In genomic region chr7:101939758-101940157, GRCm38 (mm10) we compare ENCODE assay signal across 23 mouse cellular contexts. TPM values are rescaled to one million over a fixed set of nuclear protein-coding genes. Genes with fewer than 3 reads are reported as not detected.
DNase-seq lines count a peak whose midpoint lies in the region; ATAC-seq and TF ChIP-seq lines count a peak whose summit lies in the region.
"Had no signal": no experiment of that assay in that cellular context is flagged by ENCODE, and none has a peak within 500 bp of the region (broad histone marks: within the 10 kb centered on the region; RNA-seq: fewer than 3 reads in every experiment).

No protein-coding gene starts in this region.

- H3K36me3 ChIP-seq in kidney, embryonic 14.5 days (ENCODE audit: control insufficient read depth, insufficient read depth, low read length) = 0 out of 2 replicates have a peak, but pooled peaks cover 4% of the 10 kb centered on the region
- no peaks in the 10 kb centered on the region; the same call in 1 of the 2 replicates for H3K36me3 ChIP-seq in small intestine, adult 2 months (ENCODE audit: control insufficient read depth, insufficient read depth, low read length)
- H3K36me3 ChIP-seq: hindbrain, embryonic 12.5 days had no signal

- no peak overlapping the region for H3K9ac ChIP-seq in kidney, embryonic 14.5 days (ENCODE audit: low read depth, low read length)
- H3K9ac ChIP-seq: embryonic facial prominence, embryonic 12.5 days; forebrain, embryonic 12.5 days; heart, embryonic 12.5 days; hindbrain, embryonic 12.5 days had no signal

- TF ChIP-seq POLR2A in small intestine, adult 2 months (IDR thresholded peaks at IDR 0.05; ENCODE audit: low read depth, low read length) = no peak

- WGBS in kidney, embryonic 14.5 days = 92% methylated on average over 4 of the region's 4 CpGs
- 43% methylated on average over 4 of the region's 4 CpGs for WGBS in small intestine, adult 2 months

- H3K4me3 ChIP-seq in kidney, embryonic 14.5 days (ENCODE audit: low read length) = no peak overlapping the region
- H3K4me3 ChIP-seq in small intestine, adult 2 months (ENCODE audit: low read depth, low read length) = no peak overlapping the region
- H3K4me3 ChIP-seq: embryonic facial prominence, embryonic 12.5 days; forebrain, embryonic 12.5 days; gastrocnemius, adult 2 months; heart, embryonic 12.5 days; hindbrain, embryonic 12.5 days had no signal

- H3K27me3 ChIP-seq in kidney, embryonic 14.5 days (ENCODE audit: control insufficient read depth, insufficient read depth, low read length) = no peaks in the 10 kb centered on the region
- H3K27me3 ChIP-seq in small intestine, adult 2 months (ENCODE audit: control insufficient read depth, insufficient read depth, low read length) = no peaks in the 10 kb centered on the region
- H3K27me3 ChIP-seq: embryonic facial prominence, embryonic 12.5 days; forebrain, embryonic 12.5 days; heart, embryonic 12.5 days; hindbrain, embryonic 12.5 days had no signal

- peaks cover 7% of the 10 kb centered on the region; the same call in 1 of the 2 replicates for H3K4me1 ChIP-seq in kidney, embryonic 14.5 days (ENCODE audit: control insufficient read depth, insufficient read depth, low read length)
- H3K4me1 ChIP-seq in small intestine, adult 2 months (ENCODE audit: control insufficient read depth, insufficient read depth, insufficient read length, low read length) = peaks cover 5% of the 10 kb centered on the region; the same call in 1 of the 2 replicates

- H3K9me3 ChIP-seq in kidney, embryonic 14.5 days (ENCODE audit: control insufficient read depth, low read length) = no peaks in the 10 kb centered on the region
- H3K9me3 ChIP-seq: embryonic facial prominence, embryonic 12.5 days; forebrain, embryonic 12.5 days; heart, embryonic 12.5 days; hindbrain, embryonic 12.5 days had no signal

- no peak for ATAC-seq in kidney, embryonic 14.5 days (ENCODE audit: low FRiP score, low TSS enrichment)
- ATAC-seq in erythroid progenitor cell, adult 5-6 weeks (replicated peaks; ENCODE audit: low FRiP score, poor library complexity, severe bottlenecking) = no peak
- ATAC-seq: forebrain, embryonic 16.5 days had no signal

- H3K4me2 ChIP-seq in kidney, embryonic 14.5 days (replicated peaks; ENCODE audit: low read depth, low read length) = no peak overlapping the region
- H3K4me2 ChIP-seq: embryonic facial prominence, embryonic 12.5 days; forebrain, embryonic 12.5 days; heart, embryonic 12.5 days; hindbrain, embryonic 12.5 days had no signal

- no peak for TF ChIP-seq CTCF in small intestine, adult 2 months (IDR thresholded peaks at IDR 0.05; ENCODE audit: extremely low read depth, insufficient read length, insufficient replicate concordance, low read depth, low read length)

- H3K27ac ChIP-seq in kidney, embryonic 14.5 days (ENCODE audit: low read depth, low read length) = no peak overlapping the region
- peak overlapping the region; percentile 55 for H3K27ac ChIP-seq in small intestine, adult 2 months (ENCODE audit: insufficient read depth, low read depth, low read length)
- H3K27ac ChIP-seq: embryonic facial prominence, embryonic 12.5 days; forebrain, embryonic 12.5 days; gastrocnemius, adult 2 months; hindbrain, embryonic 12.5 days had no signal

- peak; percentile 73 for DNase-seq in kidney, adult 11 months
- peak; percentile 65 to 70 for DNase-seq in kidney, adult 8-10 months
- peak; percentile 34 for DNase-seq in kidney, postnatal 10 days
- DNase-seq in neural tube, embryonic 10.5 days (ENCODE audit: extremely low spot score, low spot score) = no peak
- DNase-seq: adrenal gland, postnatal 10 days; cerebellum, adult 11 months; cerebellum, adult 8-10 months; cerebellum, postnatal 14 days; gastrocnemius, adult 2 months; gastrocnemius, postnatal 25 days; heart, postnatal 4 days had no signal

RNA-seq across cellular contexts. Expression of gene Numa1, which starts 5.8 kb away (rescaled TPM):
- 69.6 and 110 TPM in 2 replicates for polyA plus RNA-seq in kidney, embryonic 14.5 days (2014; fragmentation: Nextera tagmentation; extraction: Ambion mirVana)
- 43.1 and 63.1 TPM in 2 replicates for polyA plus RNA-seq in small intestine, adult 2 months (2012; rRNA removed)
- total RNA-seq in erythroid progenitor cell, adult 5-6 weeks (2015; ENCODE audit: low replicate concordance) = 177 and 218 TPM in 2 replicates
- 324 and 405 TPM in 2 replicates for total RNA-seq in erythroid progenitor cell, adult 5-6 weeks (2017; ENCODE audit: low replicate concordance)

RNA-seq across cellular contexts. Expression of gene Lrrc51, which starts 6.1 kb away (rescaled TPM):
- 10.0 and 14.7 TPM in 2 replicates for polyA plus RNA-seq in kidney, embryonic 14.5 days (2014; fragmentation: Nextera tagmentation; extraction: Ambion mirVana)
- polyA plus RNA-seq in small intestine, adult 2 months (2012; rRNA removed) = 2.8 and 3.4 TPM in 2 replicates
- total RNA-seq in erythroid progenitor cell, adult 5-6 weeks (2015; ENCODE audit: low replicate concordance) = 6.1 TPM in 1 of 2 replicates, not detected in the other
- total RNA-seq in erythroid progenitor cell, adult 5-6 weeks (2017; ENCODE audit: low replicate concordance) = 4.6 TPM in 1 of 2 replicates, not detected in the other

RNA-seq across cellular contexts. Expression of gene Tomt, which starts 33.6 kb away (rescaled TPM):
- polyA plus RNA-seq in kidney, embryonic 14.5 days (2014; fragmentation: Nextera tagmentation; extraction: Ambion mirVana) = 0.27 and 0.37 TPM in 2 replicates
- polyA plus RNA-seq in small intestine, adult 2 months (2012; rRNA removed) = 0.03 TPM in 1 of 2 replicates, not detected in the other
- total RNA-seq in erythroid progenitor cell, adult 5-6 weeks (2015; ENCODE audit: low replicate concordance) = not detected in 2 replicates
- not detected in 2 replicates for total RNA-seq in erythroid progenitor cell, adult 5-6 weeks (2017; ENCODE audit: low replicate concordance)
- total RNA-seq: adrenal gland, postnatal 4 days; gastrocnemius, adult 2 months; gastrocnemius, postnatal 25 days; granulocyte monocyte progenitor cell, adult 5-6 weeks; heart, adult 8-10 months; heart, postnatal 4 days had no signal
- polyA plus RNA-seq: heart, embryonic 16.5 days had no signal

RNA-seq across cellular contexts. Expression of gene Lamtor1, which starts 34.1 kb away (rescaled TPM):
- polyA plus RNA-seq in kidney, embryonic 14.5 days (2014; fragmentation: Nextera tagmentation; extraction: Ambion mirVana) = 135 and 152 TPM in 2 replicates
- 117 and 177 TPM in 2 replicates for polyA plus RNA-seq in small intestine, adult 2 months (2012; rRNA removed)
- total RNA-seq in erythroid progenitor cell, adult 5-6 weeks (2015; ENCODE audit: low replicate concordance) = 26.8 and 44.7 TPM in 2 replicates
- total RNA-seq in erythroid progenitor cell, adult 5-6 weeks (2017; ENCODE audit: low replicate concordance) = 19.9 and 28.5 TPM in 2 replicates
